ENCODE assay signal across 17 mouse cellular contexts in the genomic region with DNA sequence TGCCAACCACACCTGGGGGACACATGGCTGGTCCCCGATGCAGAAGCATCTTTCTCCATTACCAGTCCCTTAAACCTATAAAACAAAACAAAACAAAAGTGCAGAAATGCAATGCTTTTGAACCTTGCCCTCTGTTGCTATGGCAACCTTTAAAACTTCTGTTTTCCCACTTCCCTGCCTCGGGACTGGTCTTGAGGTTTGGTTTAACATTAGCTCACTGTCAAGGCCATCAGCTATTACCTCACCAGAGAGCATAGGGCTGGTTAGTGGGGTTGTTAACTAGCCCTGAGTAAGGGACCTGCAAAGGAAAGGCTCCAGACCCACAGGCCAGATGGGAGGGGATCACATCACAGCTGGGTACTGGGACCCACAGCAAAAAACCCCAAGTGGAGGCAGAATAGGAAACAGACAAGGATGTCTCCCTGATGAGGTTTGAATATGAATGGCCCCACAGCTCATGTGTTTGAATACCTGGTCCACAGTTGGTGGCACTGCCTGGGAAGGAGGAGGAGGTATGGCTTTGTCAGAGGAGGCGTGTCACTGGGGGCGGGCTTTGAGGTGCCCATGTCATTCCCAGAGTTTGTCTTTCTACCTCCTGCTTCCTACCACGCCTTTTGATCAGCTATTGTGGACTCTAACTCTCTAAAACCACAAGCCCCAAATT. TPM values are rescaled to one million over a fixed set of nuclear protein-coding genes. Genes with fewer than 3 reads are reported as not detected.
A peak's percentile ranks its signal among the peaks of the same experiment; 100 is the strongest.
DNase-seq lines count a peak whose midpoint lies in the region; ATAC-seq and TF ChIP-seq lines count a peak whose summit lies in the region.
"Had no signal": no experiment of that assay in that cellular context is flagged by ENCODE, and none has a peak within 500 bp of the region (broad histone marks: within the 10 kb centered on the region; RNA-seq: fewer than 3 reads in every experiment).

No protein-coding gene starts in this region.

- H3K79me2 ChIP-seq in liver, adult 2 months (ENCODE audit: control insufficient read depth, insufficient read depth, low read length) = peaks cover 4% of the 10 kb centered on the region; the same call in 1 of the 2 replicates

- H3K4me2 ChIP-seq in forebrain, embryonic 13.5 days = no peak overlapping the region
- H3K4me2 ChIP-seq: embryonic facial prominence, embryonic 12.5 days; hindbrain, embryonic 15.5 days; limb, embryonic 13.5 days had no signal

- H3K4me3 ChIP-seq in kidney, adult 2 months (ENCODE audit: insufficient read depth, low read depth, low read length) = no peak overlapping the region
- no peak overlapping the region for H3K4me3 ChIP-seq in liver, adult 2 months (ENCODE audit: insufficient read depth, low read depth, low read length)
- H3K4me3 ChIP-seq in midbrain, embryonic 10.5 days = no peak overlapping the region
- H3K4me3 ChIP-seq in forebrain, embryonic 13.5 days = no peak overlapping the region
- H3K4me3 ChIP-seq: embryonic facial prominence, embryonic 12.5 days; hindbrain, embryonic 15.5 days; limb, embryonic 13.5 days; megakaryocyte, embryonic 14.5 days had no signal

- H3K36me3 ChIP-seq in kidney, adult 2 months (ENCODE audit: control insufficient read depth, insufficient read depth, low read length) = no peaks in the 10 kb centered on the region; the same call in 1 of the 2 replicates
- peaks cover 5% of the 10 kb centered on the region; the same call in 1 of the 2 replicates for H3K36me3 ChIP-seq in liver, adult 2 months (ENCODE audit: control insufficient read depth, insufficient read depth, low read length)
- H3K36me3 ChIP-seq in midbrain, embryonic 10.5 days = no peaks in the 10 kb centered on the region
- H3K36me3 ChIP-seq in forebrain, embryonic 13.5 days (ENCODE audit: poor library complexity, severe bottlenecking) = no peaks in the 10 kb centered on the region
- H3K36me3 ChIP-seq: embryonic facial prominence, embryonic 12.5 days; hindbrain, embryonic 15.5 days; limb, embryonic 13.5 days had no signal

- DNase-seq in kidney, adult 2 months = peak; percentile 91
- DNase-seq in liver, adult 2 months (ENCODE audit: extremely low read depth, low read depth, low spot score) = peak; percentile 99
- no peak for DNase-seq in midbrain, embryonic 10.5 days (ENCODE audit: low spot score)
- DNase-seq: adrenal gland, postnatal 10 days; gastrocnemius, postnatal 10 days; spleen, adult 18-20 months; thymus, postnatal 14 days had no signal

- WGBS in kidney, adult 2 months = 43% methylated on average over 5 of the region's 5 CpGs
- WGBS in liver, adult 2 months = 20% methylated on average over 5 of the region's 5 CpGs
- WGBS in midbrain, embryonic 10.5 days = 65% methylated on average over 5 of the region's 5 CpGs
- 63% methylated on average over 5 of the region's 5 CpGs for WGBS in forebrain, embryonic 13.5 days

- no peaks in the 10 kb centered on the region for H3K27me3 ChIP-seq in kidney, adult 2 months (replicated peaks; ENCODE audit: control insufficient read depth, insufficient read depth, low read length)
- no peaks in the 10 kb centered on the region for H3K27me3 ChIP-seq in liver, adult 2 months (ENCODE audit: control insufficient read depth, insufficient read depth, low read length)
- no peaks in the 10 kb centered on the region for H3K27me3 ChIP-seq in midbrain, embryonic 10.5 days (ENCODE audit: low read depth, poor library complexity, severe bottlenecking)
- no peaks in the 10 kb centered on the region for H3K27me3 ChIP-seq in forebrain, embryonic 13.5 days
- H3K27me3 ChIP-seq: embryonic facial prominence, embryonic 12.5 days; hindbrain, embryonic 15.5 days; limb, embryonic 13.5 days; megakaryocyte, embryonic 14.5 days; Patski had no signal

- TF ChIP-seq POLR2A in kidney, adult 2 months (IDR thresholded peaks at IDR 0.05; ENCODE audit: low read depth, low read length) = no peak
- TF ChIP-seq POLR2A in liver, adult 2 months (IDR thresholded peaks at IDR 0.05; ENCODE audit: extremely low read depth, insufficient read depth, low read length) = peak; percentile 37; the same call in 1 of the 2 replicates

- H3K27ac ChIP-seq in kidney, adult 2 months (ENCODE audit: insufficient read depth, low read depth, low read length) = peak overlapping the region; percentile 84
- peak overlapping the region; percentile 100 for H3K27ac ChIP-seq in liver, adult 2 months (replicated peaks; ENCODE audit: insufficient read depth, low read depth, low read length)
- H3K27ac ChIP-seq in midbrain, embryonic 10.5 days (replicated peaks) = no peak overlapping the region
- H3K27ac ChIP-seq in forebrain, embryonic 13.5 days = no peak overlapping the region
- H3K27ac ChIP-seq: embryonic facial prominence, embryonic 12.5 days; hindbrain, embryonic 15.5 days; limb, embryonic 13.5 days had no signal

- no peaks in the 10 kb centered on the region for H3K9me3 ChIP-seq in midbrain, embryonic 10.5 days (replicated peaks)
- H3K9me3 ChIP-seq in forebrain, embryonic 13.5 days (replicated peaks) = no peaks in the 10 kb centered on the region
- H3K9me3 ChIP-seq: embryonic facial prominence, embryonic 12.5 days; hindbrain, embryonic 15.5 days; limb, embryonic 13.5 days; megakaryocyte, embryonic 14.5 days had no signal

- peaks cover 9% of the 10 kb centered on the region for H3K4me1 ChIP-seq in kidney, adult 2 months (ENCODE audit: control insufficient read depth, insufficient read depth, low read length)
- H3K4me1 ChIP-seq in liver, adult 2 months (ENCODE audit: control insufficient read depth, insufficient read depth, low read length) = peaks cover 31% of the 10 kb centered on the region
- peaks cover 9% of the 10 kb centered on the region for H3K4me1 ChIP-seq in midbrain, embryonic 10.5 days
- H3K4me1 ChIP-seq in forebrain, embryonic 13.5 days = no peaks in the 10 kb centered on the region
- H3K4me1 ChIP-seq: embryonic facial prominence, embryonic 12.5 days; hindbrain, embryonic 15.5 days; limb, embryonic 13.5 days; megakaryocyte, embryonic 14.5 days had no signal

- H3K9ac ChIP-seq in liver, adult 2 months (ENCODE audit: low read depth, low read length) = peak overlapping the region; percentile 56
- no peak overlapping the region for H3K9ac ChIP-seq in forebrain, embryonic 13.5 days
- H3K9ac ChIP-seq: embryonic facial prominence, embryonic 12.5 days; hindbrain, embryonic 15.5 days; limb, embryonic 13.5 days had no signal

- no peak for TF ChIP-seq CTCF in kidney, adult 2 months (conservative IDR thresholded peaks at IDR 0.05; ENCODE audit: insufficient read depth, insufficient read length, low read depth, low read length)
- TF ChIP-seq CTCF in liver, adult 2 months (IDR thresholded peaks at IDR 0.05; ENCODE audit: low read depth, low read length) = no peak

- peak; percentile 87 for ATAC-seq in granulocyte monocyte progenitor cell, adult 5-6 weeks (replicated peaks; ENCODE audit: poor library complexity, severe bottlenecking)
- ATAC-seq in monocyte, adult 5-6 weeks (replicated peaks; ENCODE audit: insufficient number of reproducible peaks, low FRiP score, low TSS enrichment, poor library complexity, severe bottlenecking) = peak; percentile 82
- ATAC-seq in forebrain, embryonic 13.5 days = no peak
- ATAC-seq in erythroid progenitor cell, adult 5-6 weeks (replicated peaks; ENCODE audit: low FRiP score, poor library complexity, severe bottlenecking) = no peak
- ATAC-seq: forebrain, embryonic 14.5 days; Patski had no signal

RNA-seq across cellular contexts. Expression of gene Marveld2, which starts 14.4 kb away (rescaled TPM):
- not detected in 2 replicates for total RNA-seq in granulocyte monocyte progenitor cell, adult 5-6 weeks (2014; fragmentation: Nextera tagmentation)
- 0.52 and 0.78 TPM in 2 replicates for total RNA-seq in granulocyte monocyte progenitor cell, adult 5-6 weeks (2017)
- polyA plus RNA-seq in kidney, adult 2 months (2012; rRNA removed) = 11.5 and 13.0 TPM in 2 replicates
- total RNA-seq in liver, adult 2 months (2014; rRNA removed) = 6.2 and 9.5 TPM in 2 replicates
- polyA plus RNA-seq in liver, adult 2 months (2012; rRNA removed) = 6.4 and 8.6 TPM in 2 replicates
- total RNA-seq in monocyte, adult 5-6 weeks (2017) = 0.86 to 3.1 TPM (median 2.8 TPM) in 3 replicates
- polyA plus RNA-seq in midbrain, embryonic 10.5 days (2016; fragmentation: Nextera tagmentation; extraction: Ambion mirVana) = 2.1 and 2.3 TPM in 2 replicates
- 1.1 TPM in 2 replicates for polyA plus RNA-seq in forebrain, embryonic 13.5 days (2015; fragmentation: Nextera tagmentation; extraction: Ambion mirVana)
- total RNA-seq in erythroid progenitor cell, adult 5-6 weeks (2015; ENCODE audit: low replicate concordance) = not detected in 2 replicates
- 0.39 and 1.1 TPM in 2 replicates for total RNA-seq in erythroid progenitor cell, adult 5-6 weeks (2017; ENCODE audit: low replicate concordance)

RNA-seq across cellular contexts. Expression of gene Ak6, which starts 48.4 kb away (rescaled TPM):
- 246 and 279 TPM in 2 replicates for total RNA-seq in granulocyte monocyte progenitor cell, adult 5-6 weeks (2014; fragmentation: Nextera tagmentation)
- 261 and 347 TPM in 2 replicates for total RNA-seq in granulocyte monocyte progenitor cell, adult 5-6 weeks (2017)
- 38.8 and 52.5 TPM in 2 replicates for polyA plus RNA-seq in kidney, adult 2 months (2012; rRNA removed)
- 46.4 and 52.1 TPM in 2 replicates for total RNA-seq in liver, adult 2 months (2014; rRNA removed)
- polyA plus RNA-seq in liver, adult 2 months (2012; rRNA removed) = 20.3 and 20.9 TPM in 2 replicates
- total RNA-seq in monocyte, adult 5-6 weeks (2017) = 102 to 141 TPM (median 133 TPM) in 3 replicates
- polyA plus RNA-seq in midbrain, embryonic 10.5 days (2016; fragmentation: Nextera tagmentation; extraction: Ambion mirVana) = 342 and 358 TPM in 2 replicates
- polyA plus RNA-seq in forebrain, embryonic 13.5 days (2015; fragmentation: Nextera tagmentation; extraction: Ambion mirVana) = 368 and 379 TPM in 2 replicates
- total RNA-seq in erythroid progenitor cell, adult 5-6 weeks (2015; ENCODE audit: low replicate concordance) = 132 and 133 TPM in 2 replicates
- 47.4 and 85.9 TPM in 2 replicates for total RNA-seq in erythroid progenitor cell, adult 5-6 weeks (2017; ENCODE audit: low replicate concordance)

RNA-seq across cellular contexts. Expression of gene Rad17, which starts 48.5 kb away (rescaled TPM):
- total RNA-seq in granulocyte monocyte progenitor cell, adult 5-6 weeks (2014; fragmentation: Nextera tagmentation) = 20.1 and 21.6 TPM in 2 replicates
- 34.0 and 48.8 TPM in 2 replicates for total RNA-seq in granulocyte monocyte progenitor cell, adult 5-6 weeks (2017)
- 4.0 and 5.2 TPM in 2 replicates for polyA plus RNA-seq in kidney, adult 2 months (2012; rRNA removed)
- total RNA-seq in liver, adult 2 months (2014; rRNA removed) = 10.1 and 12.5 TPM in 2 replicates
- polyA plus RNA-seq in liver, adult 2 months (2012; rRNA removed) = 1.8 and 2.5 TPM in 2 replicates
- 25.1 to 42.9 TPM (median 36.4 TPM) in 3 replicates for total RNA-seq in monocyte, adult 5-6 weeks (2017)
- 20.0 and 21.7 TPM in 2 replicates for polyA plus RNA-seq in midbrain, embryonic 10.5 days (2016; fragmentation: Nextera tagmentation; extraction: Ambion mirVana)
- polyA plus RNA-seq in forebrain, embryonic 13.5 days (2015; fragmentation: Nextera tagmentation; extraction: Ambion mirVana) = 23.0 and 24.4 TPM in 2 replicates
- 23.5 and 29.9 TPM in 2 replicates for total RNA-seq in erythroid progenitor cell, adult 5-6 weeks (2015; ENCODE audit: low replicate concordance)
- total RNA-seq in erythroid progenitor cell, adult 5-6 weeks (2017; ENCODE audit: low replicate concordance) = 19.7 and 21.6 TPM in 2 replicates

RNA-seq across cellular contexts. Expression of gene Taf9, which starts 49.0 kb away (rescaled TPM):
- total RNA-seq in granulocyte monocyte progenitor cell, adult 5-6 weeks (2014; fragmentation: Nextera tagmentation) = 26.5 and 41.9 TPM in 2 replicates
- total RNA-seq in granulocyte monocyte progenitor cell, adult 5-6 weeks (2017) = 38.9 and 58.9 TPM in 2 replicates
- 1.8 and 2.6 TPM in 2 replicates for polyA plus RNA-seq in kidney, adult 2 months (2012; rRNA removed)
- total RNA-seq in liver, adult 2 months (2014; rRNA removed) = 2.1 and 2.5 TPM in 2 replicates
- 0.67 and 0.76 TPM in 2 replicates for polyA plus RNA-seq in liver, adult 2 months (2012; rRNA removed)
- 4.0 to 27.9 TPM (median 7.6 TPM) in 3 replicates for total RNA-seq in monocyte, adult 5-6 weeks (2017)
- 20.6 and 22.1 TPM in 2 replicates for polyA plus RNA-seq in midbrain, embryonic 10.5 days (2016; fragmentation: Nextera tagmentation; extraction: Ambion mirVana)
- polyA plus RNA-seq in forebrain, embryonic 13.5 days (2015; fragmentation: Nextera tagmentation; extraction: Ambion mirVana) = 19.2 and 24.7 TPM in 2 replicates
- 14.4 and 42.8 TPM in 2 replicates for total RNA-seq in erythroid progenitor cell, adult 5-6 weeks (2015; ENCODE audit: low replicate concordance)
- 12.3 and 30.6 TPM in 2 replicates for total RNA-seq in erythroid progenitor cell, adult 5-6 weeks (2017; ENCODE audit: low replicate concordance)

RNA-seq across cellular contexts. Expression of gene Ocln, which starts 49.9 kb away (rescaled TPM):
- total RNA-seq in granulocyte monocyte progenitor cell, adult 5-6 weeks (2014; fragmentation: Nextera tagmentation) = not detected in 2 replicates
- not detected in 2 replicates for total RNA-seq in granulocyte monocyte progenitor cell, adult 5-6 weeks (2017)
- 10.5 and 11.0 TPM in 2 replicates for polyA plus RNA-seq in kidney, adult 2 months (2012; rRNA removed)
- total RNA-seq in liver, adult 2 months (2014; rRNA removed) = 51.9 and 52.3 TPM in 2 replicates
- 6.1 and 7.3 TPM in 2 replicates for polyA plus RNA-seq in liver, adult 2 months (2012; rRNA removed)
- not detected in 3 replicates for total RNA-seq in monocyte, adult 5-6 weeks (2017)
- 1.2 and 1.5 TPM in 2 replicates for polyA plus RNA-seq in midbrain, embryonic 10.5 days (2016; fragmentation: Nextera tagmentation; extraction: Ambion mirVana)
- polyA plus RNA-seq in forebrain, embryonic 13.5 days (2015; fragmentation: Nextera tagmentation; extraction: Ambion mirVana) = 2.8 and 3.5 TPM in 2 replicates
- total RNA-seq in erythroid progenitor cell, adult 5-6 weeks (2015; ENCODE audit: low replicate concordance) = not detected in 2 replicates
- not detected in 2 replicates for total RNA-seq in erythroid progenitor cell, adult 5-6 weeks (2017; ENCODE audit: low replicate concordance)

Comparison
In these comparisons a context has a peak if more than half of its experiments do, and no peak if none do; other contexts are left out.
1. ATAC-seq: peak in granulocyte monocyte progenitor cell, adult 5-6 weeks (single experiment) and monocyte, adult 5-6 weeks (single experiment); none in forebrain, embryonic 13.5 days (single experiment) and erythroid progenitor cell, adult 5-6 weeks (single experiment).
2. H3K27ac ChIP-seq: peak in kidney, adult 2 months (single experiment) and liver, adult 2 months (single experiment); none in midbrain, embryonic 10.5 days (single experiment) and forebrain, embryonic 13.5 days (single experiment).